Mouse (Mus musculus): ENCODE measurements at regions not wholly inside any gene's neighbourhood (a gene's known extent, or its start where the extent isn't known, plus 50 kb on each side); places are given as distances from the start of the nearest gene placed in this dataset.

DNA sequence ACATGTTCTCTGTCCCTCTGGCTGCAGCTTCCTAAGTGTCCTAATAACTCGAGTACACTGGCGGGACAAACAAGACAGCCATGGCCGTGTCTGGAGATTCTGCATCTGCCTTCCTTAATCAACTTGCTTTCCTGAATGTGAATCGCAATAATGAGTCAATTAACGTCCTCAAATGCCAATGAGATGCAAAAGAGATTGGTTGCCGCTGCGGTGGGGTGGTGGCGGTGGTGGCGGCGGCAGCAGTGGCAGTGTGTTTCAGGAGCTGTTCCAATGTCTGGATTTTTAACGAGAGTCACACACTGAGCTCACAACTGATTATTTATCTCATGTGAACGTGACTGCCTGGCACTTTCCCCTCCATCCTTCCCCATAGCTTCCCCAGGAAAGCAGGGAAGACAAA, 197.6 kb upstream of the Gk2 start:
- DNase-seq (ENCODE audit: low read depth) = peak; percentile 94
- TF ChIP-seq CTCF (IDR thresholded peaks at IDR 0.05; ENCODE audit: borderline replicate concordance, extremely low read depth, insufficient read depth, insufficient read length) = no peak
- TF ChIP-seq POLR2A (IDR thresholded peaks at IDR 0.05; ENCODE audit: borderline replicate concordance, extremely low read depth, insufficient read depth, insufficient read length, poor library complexity, severe bottlenecking) = no peak

DNA sequence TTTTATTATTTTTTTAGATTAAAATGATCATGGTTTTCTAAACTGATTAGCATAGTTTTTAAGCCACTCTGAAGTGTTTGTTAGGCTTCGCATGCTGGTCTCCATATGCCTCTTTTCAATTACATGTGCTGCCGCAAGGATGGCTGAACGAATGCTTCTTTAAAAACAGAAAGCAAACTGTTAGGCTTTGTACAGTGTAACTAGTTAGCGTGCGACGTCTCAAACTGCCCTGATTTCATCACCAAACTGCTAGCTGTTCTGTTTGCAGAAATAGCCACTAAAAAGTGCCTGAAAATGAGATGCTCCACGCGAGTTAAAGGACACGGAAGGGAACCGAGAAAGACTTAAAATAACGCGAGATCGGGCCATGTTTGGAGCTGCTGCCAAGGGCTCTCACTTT, 185.4 kb upstream of the Gk2 start:
- DNase-seq (ENCODE audit: low read depth) = peak; percentile 75
- TF ChIP-seq CTCF (IDR thresholded peaks at IDR 0.05; ENCODE audit: borderline replicate concordance, extremely low read depth, insufficient read depth, insufficient read length) (no peak), POLR2A (IDR thresholded peaks at IDR 0.05; ENCODE audit: borderline replicate concordance, extremely low read depth, insufficient read depth, insufficient read length, poor library complexity, severe bottlenecking) (no peak)

DNA sequence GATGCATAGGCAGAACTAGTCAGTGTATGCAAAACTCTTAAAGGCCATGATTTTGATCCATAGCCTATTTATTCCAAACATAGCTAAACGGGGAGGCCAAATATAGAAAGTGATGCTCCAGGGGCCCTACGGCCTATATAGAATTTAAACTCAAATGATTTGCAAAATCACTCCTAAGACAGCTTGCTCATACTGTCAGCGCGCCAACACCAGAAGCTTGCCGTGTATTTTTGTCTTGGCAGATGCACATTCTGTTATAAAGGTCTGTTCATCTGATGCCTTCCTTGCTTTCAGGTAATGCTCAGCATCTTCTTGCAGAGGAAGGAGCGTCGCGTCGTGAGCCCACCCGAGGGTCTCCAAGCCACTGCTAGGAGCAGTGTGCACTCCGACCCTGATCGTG, 184.8 kb upstream of the Gk2 start:
- TF ChIP-seq POLR2A (IDR thresholded peaks at IDR 0.05; ENCODE audit: borderline replicate concordance, extremely low read depth, insufficient read depth, insufficient read length, poor library complexity, severe bottlenecking) = no peak
- no peak for TF ChIP-seq CTCF (IDR thresholded peaks at IDR 0.05; ENCODE audit: borderline replicate concordance, extremely low read depth, insufficient read depth, insufficient read length)
- DNase-seq (ENCODE audit: low read depth) = peak; percentile 76

DNA sequence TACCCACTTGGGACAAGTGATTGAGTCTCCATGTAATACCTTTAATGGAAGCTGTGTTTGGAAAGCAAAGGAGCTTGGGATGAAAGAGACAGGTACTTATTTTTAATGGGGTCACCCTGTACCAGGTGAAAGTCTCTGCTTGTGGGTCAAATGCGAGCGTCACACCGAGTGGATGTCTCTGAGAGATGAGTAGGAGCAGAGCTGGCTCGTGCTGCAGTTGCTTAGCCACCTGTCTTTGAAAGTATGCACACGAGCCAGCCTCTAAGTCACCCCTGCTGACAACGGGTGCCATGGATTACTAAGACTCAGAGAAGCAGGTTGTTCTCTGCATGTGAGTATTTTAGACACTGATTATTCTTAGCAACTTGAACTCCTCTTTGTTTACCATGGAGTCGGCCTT, 179.5 kb upstream of the Gk2 start:
- DNase-seq (ENCODE audit: low read depth) = peak; percentile 42
- TF ChIP-seq CTCF (IDR thresholded peaks at IDR 0.05; ENCODE audit: borderline replicate concordance, extremely low read depth, insufficient read depth, insufficient read length) = no peak
- no peak for TF ChIP-seq POLR2A (IDR thresholded peaks at IDR 0.05; ENCODE audit: borderline replicate concordance, extremely low read depth, insufficient read depth, insufficient read length, poor library complexity, severe bottlenecking)

DNA sequence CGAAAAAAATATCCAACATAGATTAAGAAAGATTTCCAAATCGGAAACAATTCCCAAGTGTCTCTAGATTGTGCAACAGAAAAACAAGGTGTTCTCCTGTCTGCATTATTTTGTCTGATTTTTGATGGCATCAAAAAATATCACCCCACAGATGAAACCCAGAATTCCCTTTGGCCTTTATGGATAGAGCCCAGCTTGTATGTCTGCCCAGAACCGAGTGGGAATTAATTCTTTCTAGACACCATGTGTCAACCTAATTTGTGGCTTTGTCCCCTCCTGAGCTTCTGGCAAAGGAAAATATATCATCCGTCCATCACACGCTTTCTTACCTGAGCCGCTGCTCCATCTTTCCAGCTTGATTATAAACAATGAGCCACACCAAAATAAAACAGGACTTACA, 176.9 kb upstream of the Gk2 start:
- TF ChIP-seq CTCF (IDR thresholded peaks at IDR 0.05; ENCODE audit: borderline replicate concordance, extremely low read depth, insufficient read depth, insufficient read length) (no peak), POLR2A (IDR thresholded peaks at IDR 0.05; ENCODE audit: borderline replicate concordance, extremely low read depth, insufficient read depth, insufficient read length, poor library complexity, severe bottlenecking) (no peak)
- peak; percentile 56 for DNase-seq (ENCODE audit: low read depth)

DNA sequence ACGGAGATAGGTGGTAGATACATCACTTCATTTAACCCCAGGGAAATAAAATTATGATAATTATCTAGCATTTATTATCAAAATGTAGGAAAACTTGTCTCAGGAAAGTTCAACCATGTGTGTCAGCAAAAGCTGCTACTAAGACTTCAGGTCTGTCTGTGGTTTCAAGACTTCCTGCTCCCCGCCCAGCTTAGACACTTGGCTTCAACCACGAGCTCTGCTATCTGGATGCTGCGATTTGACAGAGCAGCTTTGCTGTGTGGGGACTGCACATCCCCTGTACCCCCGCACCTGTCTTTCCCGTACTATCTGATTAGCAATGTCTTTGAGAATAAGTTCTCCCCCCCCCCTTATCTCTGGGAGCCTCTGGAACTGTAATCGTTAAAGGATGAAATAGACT, 176.0 kb upstream of the Gk2 start:
- no peak for DNase-seq (ENCODE audit: low read depth)
- TF ChIP-seq POLR2A (IDR thresholded peaks at IDR 0.05; ENCODE audit: borderline replicate concordance, extremely low read depth, insufficient read depth, insufficient read length, poor library complexity, severe bottlenecking) = no peak
- no peak for TF ChIP-seq CTCF (IDR thresholded peaks at IDR 0.05; ENCODE audit: borderline replicate concordance, extremely low read depth, insufficient read depth, insufficient read length)

DNA sequence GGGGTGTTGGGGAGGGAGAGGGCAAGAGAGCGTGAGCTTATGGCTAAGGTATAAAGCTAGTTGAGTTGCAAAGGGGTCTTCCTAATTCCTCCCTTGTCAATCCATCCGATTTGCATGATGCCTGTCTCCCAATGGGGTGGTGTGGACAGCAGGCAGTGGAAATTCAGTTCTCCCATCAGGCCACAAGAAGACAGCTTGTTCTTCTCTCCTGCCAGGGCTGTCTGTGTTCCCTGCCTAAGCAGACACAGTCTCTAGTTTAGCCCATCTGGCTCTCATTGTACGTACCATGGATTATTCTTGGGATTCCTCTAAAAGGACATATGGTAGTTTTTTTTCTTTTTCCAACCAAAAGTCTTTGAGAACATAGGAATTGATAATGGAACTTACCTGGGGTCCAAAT, 168.4 kb upstream of the Gk2 start:
- DNase-seq (ENCODE audit: low read depth) = peak; percentile 45

DNA sequence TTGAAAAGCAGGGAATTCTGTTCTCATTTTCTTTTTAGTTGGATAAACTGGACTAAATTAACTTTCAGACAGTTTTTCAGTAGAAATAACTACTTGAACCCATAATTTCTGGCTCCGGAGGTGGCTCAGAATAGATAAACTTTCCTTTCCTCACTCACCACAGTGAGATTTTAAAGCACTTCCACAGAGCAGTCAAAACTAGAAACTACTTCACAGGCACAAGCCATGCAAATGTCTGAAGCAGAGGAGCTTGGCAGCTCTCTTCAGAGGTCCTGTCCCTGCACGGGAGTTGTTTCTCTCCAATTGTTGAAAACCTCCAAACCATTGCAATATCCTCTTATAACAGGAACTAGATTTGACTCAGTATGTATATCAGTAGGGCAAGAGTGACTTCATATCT, 163.1 kb upstream of the Gk2 start:
- DNase-seq (ENCODE audit: low read depth) = no peak

More for the DNA sequence above, 168.4 kb upstream of the Gk2 start:
- TF ChIP-seq POLR2A (IDR thresholded peaks at IDR 0.05; ENCODE audit: borderline replicate concordance, extremely low read depth, insufficient read depth, insufficient read length, poor library complexity, severe bottlenecking) (no peak), CTCF (IDR thresholded peaks at IDR 0.05; ENCODE audit: borderline replicate concordance, extremely low read depth, insufficient read depth, insufficient read length) (no peak)

DNA sequence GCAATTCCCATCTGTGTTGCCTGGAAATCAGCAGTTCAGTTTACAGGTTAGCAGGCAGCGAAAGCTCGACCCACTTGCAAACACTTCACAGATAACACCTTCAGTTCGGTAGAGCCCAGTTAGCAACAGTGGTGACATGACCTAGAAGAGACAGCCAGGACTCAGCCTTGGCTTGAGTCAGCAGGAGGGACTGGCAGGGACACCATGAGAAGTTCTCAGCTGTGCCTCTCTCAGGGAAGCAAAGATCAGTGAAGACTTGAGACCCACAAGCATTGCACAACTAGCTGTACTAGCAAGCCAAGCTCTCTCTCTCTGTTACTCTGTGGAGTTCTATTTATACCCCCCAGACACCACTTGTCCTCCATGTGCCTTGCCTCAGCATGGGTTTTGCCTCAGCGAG, 161.6 kb upstream of the Gk2 start:
- DNase-seq (ENCODE audit: low read depth) = no peak

More for the DNA sequence above, 163.1 kb upstream of the Gk2 start:
- TF ChIP-seq CTCF (IDR thresholded peaks at IDR 0.05; ENCODE audit: borderline replicate concordance, extremely low read depth, insufficient read depth, insufficient read length) = no peak
- TF ChIP-seq POLR2A (IDR thresholded peaks at IDR 0.05; ENCODE audit: borderline replicate concordance, extremely low read depth, insufficient read depth, insufficient read length, poor library complexity, severe bottlenecking) = no peak

DNA sequence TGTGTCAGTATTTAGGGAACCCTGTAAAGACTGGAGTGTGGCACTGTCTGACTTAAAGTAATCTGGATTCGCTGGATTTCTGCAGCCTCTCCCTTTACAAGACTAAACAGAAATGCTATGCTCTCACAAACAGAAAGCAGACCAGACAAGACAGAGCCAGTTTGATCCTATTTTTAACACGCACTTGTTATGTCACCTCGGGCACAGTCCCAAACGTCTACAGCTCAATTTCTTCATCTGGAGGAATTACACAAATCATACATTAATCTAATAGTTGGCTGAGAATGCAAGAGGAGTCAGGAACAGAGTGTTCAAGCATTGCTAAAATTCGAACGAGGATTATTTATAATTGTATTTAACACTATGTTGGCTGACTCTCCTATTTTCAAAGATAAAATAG, 145.4 kb upstream of the Gk2 start:
- DNase-seq (ENCODE audit: low read depth) = no peak
- no peak for TF ChIP-seq CTCF (IDR thresholded peaks at IDR 0.05; ENCODE audit: borderline replicate concordance, extremely low read depth, insufficient read depth, insufficient read length)
- TF ChIP-seq POLR2A (IDR thresholded peaks at IDR 0.05; ENCODE audit: borderline replicate concordance, extremely low read depth, insufficient read depth, insufficient read length, poor library complexity, severe bottlenecking) = no peak

More for the DNA sequence above, 161.6 kb upstream of the Gk2 start:
- TF ChIP-seq POLR2A (IDR thresholded peaks at IDR 0.05; ENCODE audit: borderline replicate concordance, extremely low read depth, insufficient read depth, insufficient read length, poor library complexity, severe bottlenecking) (no peak), CTCF (IDR thresholded peaks at IDR 0.05; ENCODE audit: borderline replicate concordance, extremely low read depth, insufficient read depth, insufficient read length) (no peak)

DNA sequence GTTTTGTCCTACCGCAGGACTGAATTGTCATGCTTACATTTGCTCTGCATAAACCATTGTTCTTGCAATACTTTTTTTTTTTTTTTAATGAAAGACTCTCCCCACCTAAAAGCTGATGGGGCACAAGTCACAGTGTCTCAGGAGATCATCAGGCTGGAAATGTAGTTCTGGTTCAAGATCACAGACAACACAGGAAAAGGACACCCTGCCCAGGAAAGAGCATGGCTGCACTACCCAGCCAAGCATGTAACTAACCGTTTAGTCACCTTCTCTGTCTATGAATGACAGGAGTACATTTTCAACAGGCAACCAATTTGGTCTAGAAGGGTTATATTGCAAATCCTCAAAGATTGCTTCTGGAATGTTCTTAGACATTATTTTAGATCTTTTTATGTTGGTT, 144.6 kb upstream of the Gk2 start:
- no peak for DNase-seq (ENCODE audit: low read depth)
- TF ChIP-seq POLR2A (IDR thresholded peaks at IDR 0.05; ENCODE audit: borderline replicate concordance, extremely low read depth, insufficient read depth, insufficient read length, poor library complexity, severe bottlenecking) = no peak
- no peak for TF ChIP-seq CTCF (IDR thresholded peaks at IDR 0.05; ENCODE audit: borderline replicate concordance, extremely low read depth, insufficient read depth, insufficient read length)

DNA sequence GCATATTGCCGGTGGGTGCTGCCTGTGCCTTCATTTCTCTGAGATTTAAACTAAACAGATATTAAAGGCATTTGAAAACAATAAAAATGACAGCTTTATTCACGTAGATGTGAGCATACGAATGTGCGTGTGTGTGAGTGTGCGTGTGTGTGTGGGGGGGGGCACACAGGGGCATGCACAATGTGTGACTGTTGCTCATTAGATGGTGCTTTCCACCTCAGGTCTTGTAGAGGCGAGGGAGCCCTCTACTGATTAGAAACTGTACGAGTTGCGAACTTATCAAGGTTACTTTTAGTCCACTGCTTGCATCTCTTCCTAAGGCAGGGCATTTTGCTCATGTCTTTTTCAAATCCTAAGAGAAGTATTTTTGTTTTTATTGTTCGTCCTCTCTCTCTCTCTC, 141.9 kb upstream of the Gk2 start:
- DNase-seq (ENCODE audit: low read depth) = peak; percentile 60
- no peak for TF ChIP-seq POLR2A (IDR thresholded peaks at IDR 0.05; ENCODE audit: borderline replicate concordance, extremely low read depth, insufficient read depth, insufficient read length, poor library complexity, severe bottlenecking)
- peak; percentile 30; the same call in 1 of the 2 replicates for TF ChIP-seq CTCF (IDR thresholded peaks at IDR 0.05; ENCODE audit: borderline replicate concordance, extremely low read depth, insufficient read depth, insufficient read length)
